Mouse (Mus musculus) right cerebral cortex, adult 2 months (tissue): ENCODE measurements around the gene Enah.

Experiments used
- DNase-seq, 2 experiments: peaks; one replicate each; pipeline ENCODE4 v3.0.0; 2021 to 2022; ENCODE audit warnings: low spot score in 2 of 2

The Enah gene

GRCm38 (mm10) chr1:181963827-181964226 lies 56.0 kb downstream of the Enah start:
- no peak for DNase-seq

- no peak for DNase-seq
These were observed 56.4 kb downstream of the Enah start for GRCm38 (mm10) chr1:181963351-181963750.

GRCm38 (mm10) chr1:181960383-181960782 lies 59.4 kb downstream of the Enah start:
- DNase-seq = no peak

GRCm38 (mm10) chr1:181958392-181958791 lies 61.4 kb downstream of the Enah start:
- no peak for DNase-seq

- DNase-seq = no peak
These were observed 62.1 kb downstream of the Enah start for GRCm38 (mm10) chr1:181957736-181958135.

DNA sequence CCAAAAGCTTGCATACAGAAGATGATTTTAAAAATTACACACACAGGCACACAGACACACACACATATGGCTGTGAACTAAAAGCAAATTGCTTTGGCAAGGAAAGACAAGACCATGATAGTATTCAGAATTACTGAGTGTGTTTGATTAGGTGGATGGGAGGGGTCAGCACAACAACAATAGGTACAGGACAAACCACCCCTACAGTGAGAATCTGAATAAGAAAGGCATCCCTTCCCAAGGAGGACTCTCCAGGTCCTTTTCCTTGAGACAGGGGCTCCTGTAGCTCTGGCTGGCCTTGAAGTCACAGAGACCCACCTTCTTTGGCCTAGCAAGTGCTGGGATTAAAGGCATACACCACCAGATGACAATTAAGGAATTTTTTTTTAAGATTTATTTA lies 66.2 kb downstream of the Enah start:
- no peak for DNase-seq

DNA sequence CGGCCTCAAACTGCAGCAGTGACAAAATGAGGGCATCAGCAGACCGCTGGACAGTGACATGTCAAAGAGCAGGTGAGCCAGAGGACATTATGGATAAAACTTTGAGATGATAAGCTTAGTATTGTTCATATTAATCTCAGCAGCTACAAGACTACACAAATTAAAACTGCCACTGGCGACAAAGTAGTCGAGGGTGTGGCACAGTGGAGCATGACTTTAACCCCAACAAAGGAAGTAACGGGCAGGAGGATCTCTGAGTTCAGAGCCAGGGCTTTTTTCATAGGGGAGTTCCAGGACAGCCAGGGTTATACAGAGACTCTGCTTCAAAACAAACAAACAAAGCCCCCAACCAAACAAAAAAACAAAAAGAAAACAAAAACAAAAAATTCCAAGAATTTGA lies 68.5 kb downstream of the Enah start:
- DNase-seq = no peak

- no peak for DNase-seq
These were observed 69.1 kb downstream of the Enah start for GRCm38 (mm10) chr1:181950721-181951120.

- DNase-seq = no peak
These were observed 71.6 kb downstream of the Enah start for GRCm38 (mm10) chr1:181948191-181948590.

- DNase-seq = no peak
These were observed 82.7 kb downstream of the Enah start for GRCm38 (mm10) chr1:181937064-181937463.

GRCm38 (mm10) chr1:181928388-181928787 lies 91.4 kb downstream of the Enah start:
- no peak for DNase-seq

GRCm38 (mm10) chr1:181923384-181923783 lies 96.4 kb downstream of the Enah start:
- DNase-seq = peak; percentile 61 to 67

- peak; percentile 18 to 29 for DNase-seq
These were observed 98.0 kb downstream of the Enah start for GRCm38 (mm10) chr1:181921580-181922494.

DNA sequence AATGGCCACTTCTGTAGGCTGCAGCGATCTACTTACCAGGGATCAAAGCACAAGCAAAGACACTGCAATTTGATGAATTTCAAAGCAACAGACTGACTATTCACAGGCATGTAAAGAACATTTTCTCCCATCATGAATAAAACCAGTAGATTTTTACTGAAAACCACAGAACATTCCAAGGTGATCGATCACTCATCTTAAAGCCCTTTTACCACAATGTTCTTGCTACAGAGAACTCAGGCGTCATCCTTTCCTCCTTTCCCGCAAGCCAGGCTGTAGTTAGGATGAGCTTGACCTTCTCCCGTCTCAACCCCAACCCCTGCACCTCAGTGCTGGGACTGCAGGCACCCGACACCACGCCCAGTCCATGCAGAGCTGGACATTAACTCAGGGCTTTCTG lies 107.9 kb downstream of the Enah start:
- DNase-seq = no peak

- no peak for DNase-seq
These were observed 118.0 kb downstream of the Enah start for GRCm38 (mm10) chr1:181901706-181902373.

DNA sequence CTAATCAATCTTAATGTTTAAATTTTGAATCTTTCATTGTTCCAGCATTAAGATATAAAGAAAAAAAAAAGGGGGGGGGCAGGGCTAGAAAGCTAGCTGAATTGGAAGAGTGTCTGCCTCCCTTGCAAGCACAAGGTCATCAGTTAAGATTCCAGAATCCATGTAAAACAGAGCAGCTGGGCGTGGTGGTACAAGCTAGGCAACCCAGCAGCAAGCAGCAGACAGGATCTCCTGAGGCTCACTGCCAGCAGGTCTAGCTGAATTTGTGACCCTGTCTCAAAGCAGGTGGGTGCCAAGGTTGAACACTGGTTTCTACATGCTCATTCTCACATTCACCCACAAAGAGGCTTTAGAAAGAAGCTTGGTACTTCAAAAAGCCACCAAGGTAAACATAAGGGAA lies 118.9 kb downstream of the Enah start:
- no peak for DNase-seq

GRCm38 (mm10) chr1:181898961-181899360 lies 120.8 kb downstream of the Enah start:
- no peak for DNase-seq

DNA sequence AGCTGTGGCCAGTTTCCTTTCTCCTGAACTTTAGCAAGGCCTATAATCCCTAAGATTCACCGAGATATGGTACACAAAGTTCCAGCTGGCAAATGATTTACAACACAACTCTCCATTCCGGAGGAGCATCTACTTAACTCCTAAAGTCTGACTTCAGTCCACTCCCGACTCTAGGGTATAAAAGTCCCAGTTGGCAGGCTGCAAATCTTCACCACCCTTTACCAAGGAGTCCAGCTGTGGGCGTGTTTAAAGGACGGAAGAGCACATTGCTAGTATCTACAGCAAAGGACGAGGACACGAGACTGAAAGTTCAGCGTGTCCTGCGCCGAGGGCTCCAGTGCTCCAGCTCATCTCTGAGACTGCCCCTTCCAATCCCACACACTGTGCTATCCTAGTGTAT lies 122.8 kb downstream of the Enah start:
- no peak for DNase-seq

- DNase-seq = peak; percentile 53 to 71
These were observed 126.1 kb downstream of the Enah start for GRCm38 (mm10) chr1:181893721-181894120.

- DNase-seq = no peak
These were observed 130.1 kb downstream of the Enah start for GRCm38 (mm10) chr1:181889670-181890069.

DNA sequence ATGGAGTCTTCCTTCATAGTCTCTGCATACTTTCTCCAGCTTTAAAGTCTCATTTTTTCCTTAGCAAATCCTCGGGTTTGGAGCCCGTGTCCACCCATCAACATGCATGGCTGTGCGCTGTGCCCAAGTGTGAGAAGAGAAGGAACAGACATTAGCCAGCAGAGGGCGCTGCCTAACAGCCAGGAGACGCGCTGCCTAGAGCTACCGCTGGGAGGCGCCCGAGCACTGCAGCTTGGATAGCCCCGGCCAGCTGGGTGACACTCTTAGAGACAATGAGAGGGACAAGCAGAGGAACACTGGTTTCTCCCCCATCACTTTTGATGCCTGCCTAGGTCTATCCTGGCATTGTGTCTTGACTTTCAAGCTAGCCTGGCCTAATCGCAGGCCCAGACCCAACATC lies 131.0 kb downstream of the Enah start:
- peak; percentile 90 to 95 for DNase-seq

DNA sequence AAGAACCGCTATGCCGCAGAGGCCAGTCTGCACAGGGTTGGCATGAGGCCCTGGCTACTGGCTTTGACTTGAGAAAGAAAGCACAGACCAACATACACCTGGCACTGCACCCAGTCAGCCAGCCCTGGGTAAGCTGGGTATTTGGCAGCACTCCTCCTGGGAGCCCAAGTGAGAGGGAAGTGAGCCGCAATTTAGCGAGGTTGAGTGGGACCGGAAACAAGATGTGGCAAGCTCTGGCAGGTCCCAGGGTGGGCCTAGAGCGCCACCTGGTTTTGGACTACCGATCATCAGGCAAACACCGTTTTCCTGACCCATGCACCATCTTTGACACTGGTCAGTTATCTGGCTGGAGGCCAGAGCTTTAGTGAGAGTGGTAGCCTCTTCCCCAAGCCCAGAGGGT lies 138.3 kb downstream of the Enah start:
- peak in 1 of 2 experiments; percentile 39 for DNase-seq

- no peak for DNase-seq
These were observed 139.0 kb downstream of the Enah start for GRCm38 (mm10) chr1:181880752-181881325.
